Mouse (Mus musculus): ENCODE data around the gene Fbxw11. TPM values are rescaled to one million over a fixed set of nuclear protein-coding genes. Genes with fewer than 3 reads are reported as not detected.
"Not testable (repeated sequence)": the region's sequence is repeated elsewhere in the genome, so short reads cannot be mapped to it uniquely, and the experiment has no call there.

Gene Fbxw11
- total RNA-seq, 2 experiments from 2014 or later, result 51.7 to 56.8 TPM

- DNase-seq, result no peak
Measured at GRCm38 (mm10) chr11:32708739-32709501, 66.4 kb downstream of the Fbxw11 start.

DNA sequence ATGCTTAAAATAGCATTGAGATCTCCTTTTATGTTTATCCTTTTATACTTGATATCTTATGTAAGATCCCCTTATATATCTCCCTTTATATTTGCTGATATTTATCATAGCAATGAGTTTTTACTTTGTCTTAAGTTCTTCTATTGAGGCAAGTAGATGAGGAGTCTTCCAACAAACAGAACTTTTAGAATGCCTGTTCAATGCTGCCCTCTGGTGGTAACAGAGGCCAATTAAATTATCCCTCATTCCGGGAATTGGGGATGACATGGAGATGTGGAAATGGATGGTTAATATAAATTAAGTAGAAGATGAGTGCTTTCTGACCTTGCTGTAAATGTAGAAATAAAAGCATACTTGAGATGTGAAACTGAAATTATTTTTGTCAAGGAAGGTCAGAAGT, 67.0 kb downstream of the Fbxw11 start:
- DNase-seq, result peak; percentile 21

- DNase-seq, result no peak
Measured at GRCm38 (mm10) chr11:32714230-32714629, 71.7 kb downstream of the Fbxw11 start.

GRCm38 (mm10) chr11:32714896-32715295, 72.4 kb downstream of the Fbxw11 start:
- no peak for DNase-seq

GRCm38 (mm10) chr11:32715495-32715894, 73.0 kb downstream of the Fbxw11 start:
- no peak for DNase-seq

GRCm38 (mm10) chr11:32715970-32716369, 73.4 kb downstream of the Fbxw11 start:
- no peak for DNase-seq

DNA sequence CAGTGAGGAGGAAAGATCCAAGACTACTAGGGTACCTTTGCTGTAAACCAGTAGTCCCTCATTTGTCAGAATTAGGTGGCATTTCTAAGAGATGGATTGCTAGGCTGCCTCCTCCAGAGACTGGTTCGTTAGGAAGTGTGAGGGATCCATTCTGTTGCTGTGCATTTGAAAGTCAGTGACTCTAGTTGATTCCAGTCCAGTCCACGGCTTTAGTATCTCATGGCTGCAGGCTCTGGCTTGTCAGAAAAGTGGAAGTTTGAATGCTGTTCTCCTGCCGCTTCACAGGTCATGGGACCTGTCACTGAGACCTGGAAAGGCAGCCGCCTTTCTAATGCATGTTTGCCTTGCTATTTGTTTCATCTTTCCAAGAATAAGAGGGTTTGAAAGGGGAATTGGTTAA, 74.4 kb downstream of the Fbxw11 start:
- DNase-seq, result no peak

DNA sequence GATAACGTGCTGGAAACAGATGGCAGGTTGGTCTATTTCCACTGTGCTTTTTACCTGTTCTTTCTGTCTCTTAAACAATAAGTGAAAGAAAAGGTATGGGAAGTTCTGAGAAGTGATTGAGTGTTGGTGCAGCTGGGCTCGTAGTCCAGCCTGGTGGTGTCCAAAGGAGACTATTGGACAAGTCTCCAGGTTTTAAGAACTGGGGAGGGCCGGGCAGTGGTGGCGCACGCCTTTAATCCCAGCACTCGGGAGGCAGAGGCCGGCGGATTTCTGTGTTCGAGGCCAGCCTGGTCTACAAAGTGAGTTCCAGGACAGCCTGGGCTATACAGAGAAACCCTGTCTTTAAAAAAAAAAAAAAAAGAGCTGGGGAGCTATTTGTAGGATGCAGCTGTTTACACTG, 75.2 kb downstream of the Fbxw11 start:
- DNase-seq, result not testable (repeated sequence)

GRCm38 (mm10) chr11:32718371-32718770, 75.8 kb downstream of the Fbxw11 start:
- peak; percentile 34 for DNase-seq

DNA sequence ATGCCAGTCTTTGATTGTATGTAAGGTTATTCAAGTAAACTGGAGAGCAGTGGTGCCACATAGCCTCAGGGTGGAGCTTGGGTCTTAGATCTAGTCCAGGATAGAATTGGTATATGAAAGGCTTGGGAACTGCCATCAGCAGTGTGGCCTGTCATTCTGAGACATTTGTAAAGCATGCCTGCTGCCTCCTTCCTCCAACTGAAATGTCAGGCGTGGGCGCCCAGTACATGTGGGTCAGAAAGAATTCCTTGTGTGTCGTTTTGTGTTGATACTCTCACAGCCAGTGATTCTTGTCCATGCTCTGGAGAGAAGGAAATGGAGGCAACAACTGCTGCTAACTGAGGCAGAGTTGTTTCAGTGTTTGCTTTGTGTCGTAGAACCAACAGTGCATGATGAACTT, 76.5 kb downstream of the Fbxw11 start:
- no peak for DNase-seq

- DNase-seq, result no peak
Measured at GRCm38 (mm10) chr11:32722653-32723052, 80.1 kb downstream of the Fbxw11 start.

- no peak for DNase-seq
Measured at GRCm38 (mm10) chr11:32723287-32723686, 80.8 kb downstream of the Fbxw11 start.

DNA sequence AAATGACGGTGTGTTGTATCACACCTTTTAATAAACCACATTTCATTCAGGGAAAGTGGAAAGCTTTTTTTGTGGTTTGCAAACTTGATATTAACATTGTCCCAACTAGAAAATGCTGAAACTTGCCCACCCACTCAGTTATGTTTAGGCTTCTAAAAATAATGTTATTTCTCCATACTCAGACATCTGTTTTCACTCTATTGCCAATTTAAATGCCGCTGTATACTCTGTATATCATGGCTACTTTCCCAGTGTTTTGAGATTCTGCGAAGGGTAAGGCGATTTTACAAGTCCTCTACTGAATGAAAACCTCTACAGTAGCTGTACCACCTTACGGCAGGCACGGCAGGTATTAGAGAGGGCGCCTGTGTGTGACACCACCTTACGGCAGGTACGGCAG, 82.6 kb downstream of the Fbxw11 start:
- DNase-seq, result no peak

GRCm38 (mm10) chr11:32732467-32732866, 89.9 kb downstream of the Fbxw11 start:
- no peak for DNase-seq

DNA sequence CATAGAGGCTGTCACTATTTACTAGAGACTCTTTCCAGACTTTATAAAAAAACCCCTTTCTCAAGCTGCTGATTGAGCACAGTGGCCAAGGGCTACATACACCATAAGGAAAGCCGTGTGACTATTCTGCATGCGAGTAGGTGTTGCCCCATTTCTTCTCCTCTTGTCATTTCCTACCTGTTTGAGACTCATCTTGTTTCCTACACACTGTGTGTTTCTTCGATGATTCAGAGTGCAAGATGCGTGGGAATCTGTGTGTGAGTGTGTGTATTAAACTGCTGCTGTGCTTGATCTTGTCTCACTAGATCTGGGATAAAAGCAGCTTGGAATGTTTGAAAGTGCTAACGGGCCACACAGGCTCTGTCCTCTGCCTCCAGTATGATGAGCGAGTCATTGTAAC, 90.7 kb downstream of the Fbxw11 start:
- no peak for DNase-seq

- no peak for DNase-seq
Measured at GRCm38 (mm10) chr11:32736371-32736770, 93.8 kb downstream of the Fbxw11 start.

DNA sequence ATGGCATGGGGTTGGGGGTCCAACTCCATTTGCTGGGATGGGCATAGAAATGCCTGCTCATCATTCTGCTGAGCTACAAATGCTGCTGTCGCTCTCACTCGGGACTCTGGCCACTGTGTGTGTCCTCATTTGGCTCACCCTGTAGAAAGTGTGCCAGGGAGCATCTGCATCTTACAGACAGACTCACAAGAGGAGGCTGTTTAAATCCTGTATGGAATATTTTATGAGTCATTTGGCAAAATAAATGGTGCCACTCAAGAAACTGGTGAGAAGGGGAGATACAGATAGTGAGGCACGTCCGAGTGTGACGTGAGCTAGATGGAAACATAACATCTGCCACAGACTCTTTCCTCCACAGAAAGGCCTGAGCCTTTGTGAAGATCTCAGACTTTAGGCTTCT, 95.2 kb downstream of the Fbxw11 start:
- DNase-seq, result no peak

DNA sequence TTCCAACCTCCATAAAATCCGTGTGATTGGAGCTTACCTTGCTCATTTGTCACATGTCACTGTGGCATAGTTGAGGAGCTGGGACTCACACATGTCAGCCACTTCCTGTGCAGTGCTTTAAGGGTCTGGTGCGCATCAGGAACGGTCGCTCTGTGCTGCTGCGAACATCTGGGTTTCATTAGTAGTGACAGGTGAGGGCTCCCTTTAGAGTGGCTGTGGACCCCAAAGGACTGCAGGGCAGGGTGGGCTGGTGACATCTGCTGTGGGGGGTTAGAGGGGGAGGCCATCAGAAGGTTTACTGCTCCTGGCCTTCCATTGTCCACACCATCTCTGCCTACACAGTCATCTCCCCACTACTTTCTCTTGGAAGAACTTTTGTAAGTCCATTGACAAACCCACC, 101.4 kb downstream of the Fbxw11 start:
- no peak for DNase-seq

DNA sequence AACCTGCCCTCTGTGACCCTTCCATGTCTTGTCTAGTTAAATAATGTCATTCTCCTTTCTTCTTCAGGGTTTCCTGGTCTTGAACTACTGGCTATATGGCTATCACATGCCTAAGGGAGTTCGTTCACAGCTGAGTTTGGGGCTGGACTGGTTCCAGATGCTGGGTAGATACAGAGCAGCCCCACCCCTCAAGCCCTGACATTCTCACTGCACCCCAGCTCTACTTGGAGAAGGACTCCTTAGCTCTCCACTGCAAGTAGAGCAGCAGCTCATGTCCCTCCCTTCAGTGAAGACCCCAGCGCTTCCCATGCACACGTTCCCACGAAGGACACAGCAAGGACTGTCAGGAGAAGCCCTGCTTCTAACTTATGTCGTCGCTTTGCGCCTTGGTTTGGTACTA, 101.9 kb downstream of the Fbxw11 start:
- DNase-seq, result no peak

- no peak for DNase-seq
Measured at GRCm38 (mm10) chr11:32745466-32745865, 102.9 kb downstream of the Fbxw11 start.

- no peak for DNase-seq
Measured at GRCm38 (mm10) chr11:32746036-32746435, 103.5 kb downstream of the Fbxw11 start.

DNA sequence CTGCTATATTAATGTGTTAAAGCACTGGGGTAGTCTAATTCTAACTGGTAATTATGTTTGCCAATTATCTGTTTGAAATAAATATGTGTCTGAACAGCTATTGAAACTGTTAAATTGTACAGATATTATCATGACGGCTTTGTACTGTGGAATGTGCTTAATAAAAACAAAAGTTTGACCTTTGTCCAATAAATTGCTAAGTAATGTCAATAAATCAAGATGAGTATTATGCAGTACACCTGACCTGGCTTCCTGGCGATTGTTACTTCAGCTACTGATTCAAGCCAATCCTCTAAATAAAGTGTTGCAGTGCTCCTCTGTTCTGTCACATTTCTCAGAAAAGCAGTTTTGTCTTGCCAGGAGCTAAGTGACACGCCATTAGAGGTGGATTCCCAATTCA, 104.0 kb downstream of the Fbxw11 start:
- DNase-seq, result no peak

DNA sequence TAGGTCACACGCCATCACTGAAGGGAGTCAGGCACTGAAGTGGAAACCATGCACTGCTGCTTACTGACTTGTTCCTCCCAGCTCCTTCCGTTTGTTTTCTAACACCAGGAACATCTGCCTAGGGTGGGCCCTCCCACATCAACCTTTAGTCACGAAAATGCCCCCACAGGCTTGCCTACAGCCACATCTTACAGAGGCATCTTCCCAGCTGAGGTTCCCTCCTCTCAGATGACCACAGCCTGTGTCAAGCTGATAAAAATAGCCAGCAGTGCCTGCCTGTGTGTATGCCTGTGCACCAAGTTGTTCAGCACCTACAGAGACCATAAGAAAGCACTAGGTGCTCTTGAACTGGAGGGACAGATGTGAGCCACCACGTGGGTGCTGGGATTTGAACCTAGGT, 106.3 kb downstream of the Fbxw11 start:
- DNase-seq, result no peak

GRCm38 (mm10) chr11:32751863-32752594, 109.5 kb downstream of the Fbxw11 start:
- no peak for DNase-seq
